Mouse (Mus musculus): Measurements from ENCODE around the gene Inpp5k. TPM values are rescaled to one million over a fixed set of nuclear protein-coding genes. Genes with fewer than 3 reads are reported as not detected.

Inpp5k gene
- total RNA-seq, 2 experiments from 2014 or later, result 32.7 to 32.8 TPM

Other genes starting within 250 kb of the Inpp5k start
- gene Serpinf1, start 208.3 kb upstream of the Inpp5k start, total RNA-seq (2021), result 10 to 100 TPM; 24.8 to 31.9 TPM
- gene Serpinf2, start 191.4 kb upstream of the Inpp5k start, total RNA-seq (2021), result not detected
- gene Wdr81, start 176.3 kb upstream of the Inpp5k start, total RNA-seq (2021), result 10 to 100 TPM in 1 of 2 experiments, 1 to 10 TPM in 1; 9.2 to 10.3 TPM
- 10 to 100 TPM; 11.8 to 11.9 TPM for gene Tlcd2, start 169.3 kb upstream of the Inpp5k start, total RNA-seq (2021)
- gene Prpf8, start 144.2 kb upstream of the Inpp5k start, total RNA-seq (2021), result 10 to 100 TPM; 84.8 to 93.3 TPM
- 10 to 100 TPM; 42.2 to 44.1 TPM for gene Rilp, start 120.9 kb upstream of the Inpp5k start, total RNA-seq (2021)
- 10 to 100 TPM; 15.7 to 16.5 TPM for gene Scarf1, start 117.4 kb upstream of the Inpp5k start, total RNA-seq (2021)
- gene Slc43a2, start 99.3 kb upstream of the Inpp5k start, total RNA-seq (2021), result 10 to 100 TPM; 23.4 to 25.8 TPM
- gene Pitpna, start 42.9 kb upstream of the Inpp5k start, total RNA-seq (2021), result 100 to 1,000 TPM; 124 to 130 TPM
- gene Myo1c, start 19.5 kb downstream of the Inpp5k start, total RNA-seq (2021), result 100 to 1,000 TPM; 136 to 143 TPM
- 10 to 100 TPM; 91.1 to 94.4 TPM for gene Crk, start 48.3 kb downstream of the Inpp5k start, total RNA-seq (2021)
- gene Ywhae, start 101.9 kb downstream of the Inpp5k start, total RNA-seq (2021), result 100 to 1,000 TPM; 534 to 594 TPM
- gene Doc2b, start 165.1 kb downstream of the Inpp5k start, total RNA-seq (2021), result under 1 TPM; 0.29 TPM

All from heart, postnatal 14 days (tissue).